Mouse (Mus musculus) G1E (cell line): Measurements from ENCODE around the gene Exoc1.

Experiments used
- CTCF ChIP-seq: IDR thresholded peaks from 2 replicates; pipeline ENCODE4 v1.5.1; 2012; ENCODE audit warnings: low read depth, low read length, inconsistent platforms, mixed read lengths
- GATA1 ChIP-seq: IDR thresholded peaks from 2 replicates; pipeline ENCODE4 v1.6.1; 2012; ENCODE audit warnings: borderline replicate concordance, low read length, inconsistent platforms, mixed read lengths
- POLR2AphosphoS5 ChIP-seq: IDR thresholded peaks from 2 replicates; pipeline ENCODE4 v1.6.1; 2012; ENCODE audit warnings: low read depth, low read length, inconsistent platforms; ENCODE audit not compliant: insufficient replicate concordance

DNA sequence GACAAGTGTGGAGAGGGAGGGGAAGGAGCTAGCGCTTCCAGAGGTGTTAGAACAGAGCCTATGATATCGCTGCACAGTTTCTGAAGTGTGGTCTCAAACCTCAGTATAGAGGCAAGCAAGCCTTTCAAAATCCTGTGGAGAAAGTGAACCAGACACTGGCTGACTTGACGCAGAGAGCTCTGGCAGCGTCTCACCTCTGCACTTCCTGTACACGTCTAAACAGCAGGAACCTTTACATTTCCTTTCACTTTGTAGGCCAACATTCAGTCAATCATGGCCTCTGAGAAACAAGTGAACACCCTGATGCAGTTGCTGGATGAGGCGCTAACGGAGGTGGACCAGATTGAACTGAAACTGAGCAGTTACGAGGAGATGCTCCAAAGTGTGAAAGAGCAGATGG lies 14.1 kb downstream of the Exoc1 start:
- TF ChIP-seq CTCF (no peak), GATA1 (no peak), POLR2AphosphoS5 (no peak)
